Mouse (Mus musculus): Measurements from ENCODE around the gene Slc30a1. TPM values are rescaled to one million over a fixed set of nuclear protein-coding genes. Genes with fewer than 3 reads are reported as not detected.

Gene Slc30a1
- 12.3 TPM for polyA plus RNA-seq (2014; fragmentation: Illumina TruSeq; extraction: RNeasy Lipid Tissue Mini Kit (QIAGEN cat#74804); ENCODE audit: low read depth, low replicate concordance)

GRCm38 (mm10) chr1:191906571-191907430 lies at the start of gene Slc30a1:
Gene Slc30a1 (plus strand): TSS chr1:191906767.

Other genes starting within 250 kb of the Slc30a1 start
- gene Lpgat1, start 188.9 kb upstream of the Slc30a1 start, polyA plus RNA-seq (2014; fragmentation: Illumina TruSeq; extraction: RNeasy Lipid Tissue Mini Kit (QIAGEN cat#74804); ENCODE audit: low read depth, low replicate concordance), result 84.0 TPM
- gene Nek2, start 85.3 kb upstream of the Slc30a1 start, polyA plus RNA-seq (2014; fragmentation: Illumina TruSeq; extraction: RNeasy Lipid Tissue Mini Kit (QIAGEN cat#74804); ENCODE audit: low read depth, low replicate concordance), result 4.6 TPM
- gene Rd3, start 70.6 kb downstream of the Slc30a1 start, polyA plus RNA-seq (2014; fragmentation: Illumina TruSeq; extraction: RNeasy Lipid Tissue Mini Kit (QIAGEN cat#74804); ENCODE audit: low read depth, low replicate concordance), result 2.4 TPM
- gene Traf5, start 185.8 kb downstream of the Slc30a1 start, polyA plus RNA-seq (2014; fragmentation: Illumina TruSeq; extraction: RNeasy Lipid Tissue Mini Kit (QIAGEN cat#74804); ENCODE audit: low read depth, low replicate concordance), result 16.6 TPM
- gene Rcor3, start 231.3 kb downstream of the Slc30a1 start, polyA plus RNA-seq (2014; fragmentation: Illumina TruSeq; extraction: RNeasy Lipid Tissue Mini Kit (QIAGEN cat#74804); ENCODE audit: low read depth, low replicate concordance), result 26.9 TPM

Data from adipose tissue, adult 10 weeks (tissue).